Mouse (Mus musculus): ENCODE results near the gene Stard10.

Gene Stard10

GRCm38 (mm10) chr7:101317014-101317413 lies at the start of gene Stard10:
Stard10 (plus strand) TSS chr7:101317086.
- no peak for DNase-seq (ENCODE audit: low spot score in 2 of 2)

- DNase-seq (ENCODE audit: low spot score in 2 of 2), result peak in 1 of 2 experiments; percentile 29
These were observed 49.2 kb upstream of the Stard10 start for GRCm38 (mm10) chr7:101267457-101268259.

- DNase-seq (ENCODE audit: low spot score in 2 of 2), result peak in 1 of 2 experiments; percentile 31
These were observed 45.3 kb upstream of the Stard10 start for GRCm38 (mm10) chr7:101271602-101272001.

DNA sequence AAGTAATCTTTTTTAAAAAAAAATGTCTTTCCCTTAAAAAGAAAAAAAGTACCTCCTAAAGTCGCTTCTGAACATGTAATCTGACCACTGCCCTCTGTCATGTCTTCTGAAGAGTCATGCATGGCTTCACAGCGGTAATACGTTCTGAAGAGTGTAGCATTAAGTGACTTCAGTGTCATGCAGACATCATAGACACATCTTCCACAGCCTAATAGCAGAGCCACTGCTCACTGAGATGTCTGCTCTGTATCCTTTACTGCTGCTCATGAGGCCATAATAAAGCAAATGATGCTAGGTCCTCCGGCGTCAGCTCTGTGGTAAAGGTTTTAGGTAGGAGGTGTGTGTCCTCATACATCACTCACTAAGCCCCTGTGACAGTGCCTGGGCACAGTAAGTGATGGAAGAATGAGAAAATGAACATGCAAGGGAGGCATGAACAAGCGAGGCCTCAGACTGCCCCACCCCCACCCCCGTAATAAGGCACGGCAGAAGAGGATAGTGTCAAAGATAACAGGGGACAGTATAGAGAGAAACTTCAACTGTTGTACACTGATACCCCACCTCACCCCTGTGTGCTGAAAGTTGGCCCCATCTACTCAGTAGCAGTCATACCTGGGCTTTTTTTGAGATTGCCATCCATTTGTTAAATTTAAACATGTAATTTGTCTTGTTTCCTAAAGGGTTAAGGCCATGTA lies 44.3 kb upstream of the Stard10 start:
- DNase-seq (ENCODE audit: low spot score in 2 of 2), result no peak

- DNase-seq (ENCODE audit: low spot score in 2 of 2), result no peak
These were observed 34.2 kb upstream of the Stard10 start for GRCm38 (mm10) chr7:101282721-101283120.

DNA sequence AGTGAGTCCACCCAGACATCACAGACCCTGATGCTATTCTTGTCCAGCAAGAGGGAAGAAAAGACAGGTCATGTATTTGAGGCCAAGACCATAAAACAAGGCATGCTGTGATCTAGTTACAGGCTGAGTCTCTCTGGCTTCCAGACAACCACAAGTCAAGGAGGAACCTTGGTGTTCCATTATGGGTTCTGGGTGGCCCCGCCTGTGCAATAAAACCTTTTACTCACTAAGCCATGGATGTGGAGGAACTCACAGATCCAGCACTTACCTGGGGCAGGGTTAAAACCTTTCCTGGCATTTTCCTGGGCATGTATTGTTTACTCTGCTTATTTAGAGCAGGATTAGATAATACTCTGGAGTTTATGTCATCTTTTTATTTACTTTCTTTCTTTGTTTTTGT lies 32.4 kb upstream of the Stard10 start:
- no peak for DNase-seq (ENCODE audit: low spot score in 2 of 2)

- no peak for DNase-seq (ENCODE audit: low spot score in 2 of 2)
These were observed 30.0 kb upstream of the Stard10 start for GRCm38 (mm10) chr7:101286891-101287290.

DNA sequence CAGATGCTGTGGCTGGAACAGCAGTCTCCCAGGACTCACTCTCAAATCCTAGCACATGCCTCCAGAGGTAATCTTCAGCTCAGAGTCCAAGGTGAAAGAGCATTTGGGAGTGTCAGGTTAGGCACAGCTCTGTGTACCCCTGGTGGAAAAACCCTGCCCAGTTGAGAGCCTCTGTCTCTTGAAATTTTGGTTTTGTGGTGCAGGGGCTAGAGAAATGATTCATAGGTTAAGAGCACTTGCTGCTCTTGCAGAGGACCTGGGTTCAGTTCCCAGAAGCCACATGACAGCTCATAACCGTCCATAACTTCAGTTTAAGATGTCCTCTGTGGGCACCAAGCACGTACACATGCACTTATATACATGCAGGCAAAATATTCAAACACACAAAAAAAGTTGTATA lies 29.1 kb upstream of the Stard10 start:
- no peak for DNase-seq (ENCODE audit: low spot score in 2 of 2)

DNA sequence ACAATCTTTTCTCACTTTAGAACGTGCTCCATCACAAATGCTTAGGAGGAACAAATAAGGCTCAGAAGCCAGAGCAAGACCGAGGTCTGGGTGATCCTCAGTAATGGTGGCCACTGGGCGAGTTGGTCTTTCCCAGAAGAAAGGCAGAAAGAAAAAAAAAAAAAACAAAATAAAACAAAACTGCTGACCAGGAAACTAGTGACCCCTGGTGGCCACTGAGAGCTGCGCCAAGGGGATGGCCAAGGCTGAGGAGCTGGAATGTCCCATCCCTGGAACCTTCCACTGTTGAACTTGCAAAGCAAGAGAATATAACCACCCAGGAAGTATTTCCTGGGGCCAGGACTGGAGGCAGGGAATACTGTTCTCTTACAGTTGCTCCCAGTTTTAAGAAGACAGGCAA lies 28.4 kb upstream of the Stard10 start:
- DNase-seq (ENCODE audit: low spot score in 2 of 2), result peak; percentile 37 to 61

GRCm38 (mm10) chr7:101290401-101290800 lies 26.5 kb upstream of the Stard10 start:
- no peak for DNase-seq (ENCODE audit: low spot score in 2 of 2)

DNA sequence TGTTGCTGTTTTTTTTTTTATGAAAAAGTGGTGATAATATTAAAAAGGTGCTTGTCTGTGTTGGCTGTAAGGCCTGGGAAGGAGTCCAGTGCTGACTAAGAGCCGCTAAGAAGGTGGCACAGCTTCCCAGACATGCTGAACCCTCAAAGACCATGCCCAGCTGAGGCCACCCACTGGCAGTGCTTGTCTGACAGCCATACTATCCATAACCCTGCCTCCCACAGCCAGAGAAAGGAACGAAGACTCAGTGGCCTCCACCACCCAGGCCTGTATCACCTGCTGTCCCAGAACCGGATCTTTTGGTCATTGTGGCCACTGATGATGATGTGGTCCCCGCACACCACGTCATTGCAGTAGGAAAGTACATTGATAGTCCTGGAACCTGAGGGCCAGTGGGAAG lies 25.7 kb upstream of the Stard10 start:
- no peak for DNase-seq (ENCODE audit: low spot score in 2 of 2)

DNA sequence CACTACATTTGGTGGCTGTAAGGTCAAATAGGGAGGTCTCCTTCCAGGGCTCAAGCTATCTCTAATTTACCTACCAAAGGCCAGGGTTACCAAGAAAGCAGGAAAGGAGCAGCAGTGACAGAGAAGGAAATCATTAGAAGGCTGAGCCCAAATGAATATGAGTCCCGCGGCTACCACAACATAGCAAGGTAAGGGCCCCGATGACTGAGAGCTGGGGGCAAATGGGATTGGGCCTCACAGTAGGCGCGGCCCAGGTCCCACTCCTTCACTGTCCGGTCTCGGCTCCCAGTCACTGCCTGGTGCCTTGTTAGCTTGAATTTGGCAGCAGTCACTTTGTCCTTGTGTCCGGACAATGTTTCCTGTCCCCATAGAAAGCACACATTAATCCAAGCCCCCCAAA lies 25.2 kb upstream of the Stard10 start:
- no peak for DNase-seq (ENCODE audit: low spot score in 2 of 2)

DNA sequence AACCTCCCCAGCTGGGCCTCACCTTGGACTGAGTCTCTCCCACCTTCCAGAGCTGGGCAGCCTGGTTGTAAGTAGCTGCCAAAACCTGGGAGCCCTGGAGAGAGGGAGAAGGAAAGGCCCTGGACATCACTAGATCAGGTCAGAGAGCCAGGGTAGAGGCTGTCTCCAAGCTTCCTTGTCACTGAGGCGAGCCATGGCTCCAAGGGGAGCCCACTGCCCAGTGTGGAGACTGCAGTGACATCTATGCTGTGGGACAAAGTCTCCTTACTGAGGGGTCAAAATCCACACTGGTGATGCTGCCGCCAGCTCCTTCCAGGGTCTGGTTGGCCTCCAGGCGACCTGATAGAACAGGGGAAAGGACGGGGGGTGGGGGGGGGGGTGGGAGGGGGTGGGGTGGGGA lies 24.8 kb upstream of the Stard10 start:
- no peak for DNase-seq (ENCODE audit: low spot score in 2 of 2)

GRCm38 (mm10) chr7:101292696-101293095 lies 24.2 kb upstream of the Stard10 start:
- DNase-seq (ENCODE audit: low spot score in 2 of 2), result no peak

- no peak for DNase-seq (ENCODE audit: low spot score in 2 of 2)
These were observed 23.7 kb upstream of the Stard10 start for GRCm38 (mm10) chr7:101293138-101293537.

- DNase-seq (ENCODE audit: low spot score in 2 of 2), result no peak
These were observed 23.3 kb upstream of the Stard10 start for GRCm38 (mm10) chr7:101293611-101294010.

DNA sequence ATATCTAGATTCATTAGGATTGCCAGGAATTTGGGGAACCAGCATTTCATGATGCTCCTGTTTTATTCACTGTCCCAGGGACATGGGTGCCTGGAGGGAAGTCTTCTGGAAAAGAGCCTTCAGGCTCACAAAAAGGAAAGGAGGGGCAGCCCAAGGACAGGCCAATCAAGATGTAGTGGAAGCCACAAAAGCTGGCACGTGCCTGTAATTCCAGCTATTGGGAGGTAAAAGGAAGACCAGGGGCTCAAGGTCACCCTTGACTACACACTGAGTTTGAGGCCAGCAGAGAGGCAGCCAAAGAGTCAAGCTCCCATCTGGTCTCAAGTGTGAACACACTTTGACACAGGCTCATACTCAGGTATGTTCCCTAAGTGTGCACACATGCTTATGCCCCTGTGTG lies 21.4 kb upstream of the Stard10 start:
- no peak for DNase-seq (ENCODE audit: low spot score in 2 of 2)

- peak; percentile 85 to 90 for DNase-seq (ENCODE audit: low spot score in 2 of 2)
These were observed 20.4 kb upstream of the Stard10 start for GRCm38 (mm10) chr7:101296252-101297022.

- no peak for DNase-seq (ENCODE audit: low spot score in 2 of 2)
These were observed 19.9 kb upstream of the Stard10 start for GRCm38 (mm10) chr7:101297023-101297405.

- no peak for DNase-seq (ENCODE audit: low spot score in 2 of 2)
These were observed 18.5 kb upstream of the Stard10 start for GRCm38 (mm10) chr7:101298375-101298774.

- peak; percentile 40 to 47 for DNase-seq (ENCODE audit: low spot score in 2 of 2)
These were observed 15.5 kb upstream of the Stard10 start for GRCm38 (mm10) chr7:101301361-101301880.

DNA sequence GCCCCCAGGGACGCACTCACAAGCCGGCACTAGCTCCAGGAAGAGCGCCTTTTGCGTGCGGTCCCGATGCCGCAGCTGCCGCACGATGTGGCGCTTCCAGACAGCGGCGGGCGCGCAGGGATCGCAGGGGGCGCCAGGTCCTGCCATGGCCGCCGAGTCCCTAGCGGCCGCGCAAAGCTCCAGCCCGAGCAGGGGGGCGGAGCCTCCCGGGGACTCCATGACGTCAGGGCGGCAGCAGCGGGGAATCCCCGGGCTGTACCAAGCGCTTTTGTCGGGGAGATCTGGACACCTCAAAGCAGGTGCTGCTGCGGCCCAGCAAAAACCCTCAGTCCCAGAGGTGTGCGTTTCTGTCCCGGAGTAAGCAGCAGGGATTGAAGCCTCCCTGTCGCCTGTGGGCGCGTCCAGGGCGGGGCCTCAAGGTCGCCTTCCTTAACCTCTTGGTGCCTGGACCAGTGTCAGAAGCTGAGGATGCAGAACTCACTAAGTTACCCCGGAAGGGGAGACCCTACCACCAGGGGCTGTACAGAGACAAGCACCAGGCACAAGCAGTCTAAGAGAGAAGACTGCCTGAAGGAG lies 14.9 kb upstream of the Stard10 start, which contains the start of gene Atg16l2:
Gene Atg16l2, minus strand, starts transcription at position 371 of the 576 bp plus-strand sequence.
- peak; percentile 88 to 93 for DNase-seq (ENCODE audit: low spot score in 2 of 2)

Measured in right cerebral cortex, adult 2 months (tissue).